Mouse (Mus musculus) heart, postnatal 0 days (tissue): ENCODE results near the gene Rpl27a. TPM values are rescaled to one million over a fixed set of nuclear protein-coding genes. Genes with fewer than 3 reads are reported as not detected.

Experiments
- ATAC-seq: fragments of 200-750 bp; cut with Nextera tagmentation; 2 replicates; pipeline ENCODE4 v1.8.0; 2017; ENCODE audit warnings: low read depth, moderate number of reproducible peaks, moderate library complexity; ENCODE audit not compliant: insufficient read depth
- DNase-seq: peaks from one replicate; pipeline ENCODE4 v3.0.0-alpha.2; 2016; ENCODE audit warnings: low spot score
- H3K27ac ChIP-seq: fragments of 300-500 bp; sonication (generic); 2 replicates; pipeline ENCODE4 v1.5.1; 2014; ENCODE audit warnings: low read depth, mild to moderate bottlenecking
- H3K27me3 ChIP-seq: fragments of 300-500 bp; sonication (generic); 2 replicates; pipeline ENCODE4 v1.6.1; 2014; ENCODE audit warnings: low read length, mixed read lengths; ENCODE audit not compliant: control insufficient read depth, insufficient read depth
- H3K36me3 ChIP-seq: fragments of 300-500 bp; sonication (generic); replicated peaks from 2 replicates; pipeline ENCODE4 v1.6.1; 2014; ENCODE audit warnings: low read length, mixed read lengths; ENCODE audit not compliant: control insufficient read depth, insufficient read depth
- H3K4me1 ChIP-seq: fragments of 300-500 bp; sonication (generic); 2 replicates; pipeline ENCODE4 v1.6.1; 2014; ENCODE audit warnings: antibody characterized with exemption; ENCODE audit not compliant: control insufficient read depth, insufficient read depth
- H3K4me2 ChIP-seq: fragments of 300-500 bp; sonication (generic); 2 replicates; pipeline ENCODE4 v1.6.1; 2014; ENCODE audit warnings: low read depth, mild to moderate bottlenecking, low read length, moderate library complexity
- H3K4me3 ChIP-seq: fragments of 300-500 bp; sonication (generic); 2 replicates; pipeline ENCODE4 v1.5.1; 2014; ENCODE audit warnings: low read depth, low read length
- H3K9ac ChIP-seq: fragments of 300-500 bp; sonication (generic); replicated peaks from 2 replicates; pipeline ENCODE4 v1.6.1; 2014; ENCODE audit warnings: low read depth, low read length, mixed read lengths
- H3K9me3 ChIP-seq: fragments of 300-500 bp; sonication (generic); replicated peaks from 2 replicates; pipeline ENCODE4 v1.6.1; 2016; ENCODE audit warnings: low read length; ENCODE audit not compliant: control insufficient read depth
- CTCF ChIP-seq: IDR thresholded peaks from 2 replicates; pipeline ENCODE4 v1.5.1; 2016; ENCODE audit warnings: antibody characterized with exemption, control low read depth, low read depth
- EP300 ChIP-seq: IDR thresholded peaks from 2 replicates; pipeline ENCODE4 v1.6.1; 2016; ENCODE audit warnings: antibody characterized with exemption, low read depth
- WGBS: fragments of 180-500 bp; shearing (Covaris S2); extraction: QIAGEN DNeasy Blood & Tissue Kit; methylation state at CpG from one replicate; pipeline ENCODE4 v1.1.7; 2014; 5-methylcytosine and 5-hydroxymethylcytosine counted together
- polyA plus RNA-seq: library from polyadenylated mRNA; unstranded; fragments of >200 nt; fragmentation: Nextera tagmentation; extraction: Ambion mirVana; gene quantifications from 2 replicates; pipeline ENCODE4 v1.2.1, GENCODE M21; 2015
- total RNA-seq: library from RNA; depleted of rRNA; stranded (reverse); fragments of >200 nt; gene quantifications from 2 replicates; pipeline ENCODE4 v1.2.3, GENCODE M21; 2014; ENCODE audit warnings: low replicate concordance

The Rpl27a gene
- total and polyA plus RNA-seq, 2 experiments from 2014 or later = 68.8 to 267 TPM

DNA sequence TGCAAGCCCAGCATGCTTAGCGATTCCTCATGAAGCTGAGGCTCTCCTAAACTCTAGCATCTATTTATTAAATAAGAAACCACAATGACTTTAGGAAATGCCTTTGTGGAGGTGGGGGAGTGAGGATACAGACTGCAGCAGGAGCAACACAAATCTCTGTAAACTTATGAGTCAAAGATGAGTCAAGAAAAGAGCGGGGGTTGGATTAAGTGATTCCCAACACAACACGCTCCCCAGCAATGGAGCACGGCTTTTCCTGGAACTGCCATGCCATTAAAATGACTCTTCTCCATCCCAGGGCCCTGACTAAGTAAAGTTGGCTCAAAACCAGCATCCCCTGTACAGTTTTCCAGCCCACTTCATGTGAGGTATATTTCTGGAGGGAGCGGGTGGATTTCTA is 27.8 kb downstream of the Rpl27a start:
- 67% methylated on average over 5 of the region's 5 CpGs for WGBS
- H3K4me1 ChIP-seq = peaks cover 2% of the 10 kb centered on the region; the same call in 1 of the 2 replicates
- peaks cover 78% of the 10 kb centered on the region for H3K36me3 ChIP-seq
- no peaks in the 10 kb centered on the region for H3K9me3 ChIP-seq
- ATAC-seq (no peak), DNase-seq (no peak)
- no peak overlapping the region for H3K9ac ChIP-seq
- no peak overlapping the region for H3K4me2 ChIP-seq
- H3K27me3 ChIP-seq = no peaks in the 10 kb centered on the region
- H3K4me3 ChIP-seq = no peak overlapping the region
- peak overlapping the region; percentile 16; the same call in 1 of the 2 replicates for H3K27ac ChIP-seq
- TF ChIP-seq CTCF = no peak
- no peak for TF ChIP-seq EP300

DNA sequence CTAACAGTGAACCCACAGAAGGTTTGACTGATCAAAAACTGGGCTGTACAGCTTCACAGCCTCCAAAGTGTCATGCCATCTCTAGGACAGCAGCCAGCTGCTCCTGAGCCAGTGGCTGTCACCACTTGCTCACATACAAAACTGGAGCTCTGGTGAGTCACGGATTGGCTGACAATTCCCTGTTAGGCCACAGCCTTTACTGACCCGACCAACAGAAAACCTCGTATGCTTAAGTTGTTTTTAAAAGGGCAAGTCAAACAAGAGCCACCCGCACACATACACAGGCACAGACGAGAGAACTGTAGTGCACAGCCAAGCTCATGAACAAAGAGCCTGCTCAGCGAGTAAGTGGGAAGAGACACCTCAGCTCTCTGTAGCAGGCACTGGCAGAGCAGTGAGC is 40.6 kb downstream of the Rpl27a start:
- peak overlapping the region; percentile 27; the same call in 1 of the 2 replicates for H3K9ac ChIP-seq
- H3K4me3 ChIP-seq = no peak overlapping the region
- peak overlapping the region; percentile 78 for H3K27ac ChIP-seq
- DNase-seq (peak; percentile 84), ATAC-seq (peak; percentile 90)
- H3K27me3 ChIP-seq = no peaks in the 10 kb centered on the region
- H3K4me1 ChIP-seq = peaks cover 39% of the 10 kb centered on the region
- TF ChIP-seq EP300 (0 out of 2 replicates have a peak, but pooled peaks have one; percentile 39), CTCF (no peak)
- no peaks in the 10 kb centered on the region for H3K9me3 ChIP-seq
- H3K36me3 ChIP-seq = peaks cover 22% of the 10 kb centered on the region
- no peak overlapping the region for H3K4me2 ChIP-seq
- WGBS = 15% methylated on average over 6 of the region's 6 CpGs

GRCm38 (mm10) chr7:109561466-109562153 is 42.7 kb downstream of the Rpl27a start:
- no peak for ATAC-seq
- no peaks in the 10 kb centered on the region for H3K27me3 ChIP-seq
- peaks cover 39% of the 10 kb centered on the region for H3K4me1 ChIP-seq
- no peak overlapping the region for H3K4me3 ChIP-seq
- H3K9me3 ChIP-seq = no peaks in the 10 kb centered on the region
- TF ChIP-seq CTCF (no peak), EP300 (no peak)
- 27% methylated on average over 8 of the region's 8 CpGs for WGBS
- H3K9ac ChIP-seq = no peak overlapping the region
- DNase-seq = peak; percentile 47
- 0 out of 2 replicates have a peak overlapping the region, but pooled peaks have one; percentile 76 for H3K27ac ChIP-seq
- H3K4me2 ChIP-seq = 0 out of 2 replicates have a peak overlapping the region, but pooled peaks have one; percentile 31
- H3K36me3 ChIP-seq = peaks cover 6% of the 10 kb centered on the region

DNA sequence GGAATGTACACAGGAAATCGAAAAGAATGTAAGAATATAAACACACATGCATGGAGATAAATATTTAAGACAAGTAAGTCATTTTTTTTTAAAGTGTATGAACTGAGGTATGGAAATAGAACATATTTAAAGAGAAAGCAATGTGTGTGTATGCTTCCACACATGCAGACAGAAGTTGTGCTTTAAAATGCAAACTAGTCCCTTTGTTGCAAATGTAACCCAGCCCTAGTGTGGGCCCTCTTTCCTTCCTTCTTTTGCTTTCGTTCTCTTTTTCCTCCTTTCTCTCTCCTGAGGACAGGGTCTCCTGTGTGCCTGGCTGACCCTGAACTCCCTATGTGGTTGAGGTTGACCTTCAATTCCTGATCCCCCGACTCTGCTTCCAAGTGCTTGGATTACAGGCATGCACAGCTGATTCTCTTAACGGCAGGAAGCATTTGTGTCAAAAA is 43.2 kb downstream of the Rpl27a start:
- Histone ChIP-seq H3K27me3 (no peaks in the 10 kb centered on the region), H3K9me3 (no peaks in the 10 kb centered on the region), H3K4me1 (peaks cover 44% of the 10 kb centered on the region), H3K4me2 (peak overlapping the region; percentile 31), H3K27ac (peak overlapping the region; percentile 76), H3K9ac (peak overlapping the region; percentile 8; the same call in 1 of the 2 replicates), H3K36me3 (peaks cover under 1% of the 10 kb centered on the region; the same call in 1 of the 2 replicates), H3K4me3 (no peak overlapping the region)
- WGBS = 29% methylated on average over 4 of the region's 4 CpGs
- TF ChIP-seq EP300 (no peak), CTCF (no peak)
- no peak for ATAC-seq
- no peak for DNase-seq

- peaks cover 48% of the 10 kb centered on the region for H3K4me1 ChIP-seq
- peak overlapping the region; percentile 8; the same call in 1 of the 2 replicates for H3K9ac ChIP-seq
- 52% methylated on average over 5 of the region's 5 CpGs for WGBS
Measured at GRCm38 (mm10) chr7:109562676-109563075, 43.7 kb downstream of the Rpl27a start.

More at GRCm38 (mm10) chr7:109562676-109563075, 43.7 kb downstream of the Rpl27a start:
- Histone ChIP-seq H3K9me3 (no peaks in the 10 kb centered on the region), H3K27ac (peak overlapping the region; percentile 76), H3K27me3 (no peaks in the 10 kb centered on the region), H3K36me3 (no peaks in the 10 kb centered on the region), H3K4me3 (no peak overlapping the region), H3K4me2 (peak overlapping the region; percentile 31)
- no peak for DNase-seq
- no peak for TF ChIP-seq CTCF
- no peak for TF ChIP-seq EP300
- ATAC-seq = no peak
